Mouse (Mus musculus) heart, adult 2 months (tissue): ENCODE measurements at regions not wholly inside any gene's neighbourhood (a gene's known extent, or its start where the extent isn't known, plus 50 kb on each side); places are given as distances from the start of the nearest gene placed in this dataset.

Experiments
- DNase-seq, 2 experiments: peaks; one replicate each; pipeline ENCODE4 v3.0.0; 2021
- H3K27ac ChIP-seq: fragments of 200-600 bp; 2 replicates; pipeline ENCODE4 v1.8.1; 2022
- H3K27me3 ChIP-seq: fragments of 200-500 bp; 2 replicates; pipeline ENCODE4 v1.6.1; 2012; ENCODE audit warnings: mild to moderate bottlenecking, low read length, inconsistent platforms, mixed read lengths; ENCODE audit not compliant: control insufficient read depth, insufficient read depth
- H3K36me3 ChIP-seq: fragments of 200-500 bp; 2 replicates; pipeline ENCODE4 v1.6.1; 2012; ENCODE audit warnings: low read length, inconsistent platforms; ENCODE audit not compliant: control insufficient read depth, insufficient read depth
- H3K4me1 ChIP-seq: fragments of 200-500 bp; 2 replicates; pipeline ENCODE4 v1.6.1; 2011; ENCODE audit warnings: low read length; ENCODE audit not compliant: control insufficient read depth, insufficient read depth
- H3K4me3 ChIP-seq: fragments of 200-600 bp; 2 replicates; pipeline ENCODE4 v1.8.1; 2022
- H3K79me2 ChIP-seq: fragments of 200-500 bp; replicated peaks from 2 replicates; pipeline ENCODE4 v1.6.1; 2012; ENCODE audit warnings: mild to moderate bottlenecking, inconsistent platforms, low read length, moderate library complexity, mixed read lengths; ENCODE audit not compliant: control insufficient read depth, insufficient read depth
- H3K9ac ChIP-seq: fragments of 200-500 bp; 2 replicates; pipeline ENCODE4 v1.6.1; 2012; ENCODE audit warnings: low read depth, mild to moderate bottlenecking, control low read depth, inconsistent platforms, low read length, mixed read lengths
- CTCF ChIP-seq: fragments of 200-600 bp; IDR thresholded peaks from 2 replicates; pipeline ENCODE4 v1.8.1; 2022; ENCODE audit warnings: antibody characterized with exemption, mild to moderate bottlenecking, moderate library complexity
- EP300 ChIP-seq: fragments of 200-500 bp; IDR thresholded peaks from 2 replicates; pipeline ENCODE4 v1.6.1; 2011; ENCODE audit warnings: low read depth, low read length, control low read depth; ENCODE audit not compliant: insufficient read depth
- POLR2A ChIP-seq: fragments of 200-500 bp; IDR thresholded peaks from 2 replicates; pipeline ENCODE4 v1.6.1; 2011; ENCODE audit warnings: mild to moderate bottlenecking, low read depth, low read length, control low read depth; ENCODE audit not compliant: insufficient read depth
- WGBS: fragments of 180-500 bp; shearing (Covaris S2); methylation state at CpG from one replicate; pipeline ENCODE4 v1.1.7; 2018; 5-methylcytosine and 5-hydroxymethylcytosine counted together
- intact Hi-C: fragments of 180-260 bp; cut with DNase I; formaldehyde crosslinking; loops from one replicate; pipeline ENCODE4 v1.15.1; 2025

- intact Hi-C loops: loop anchor here (2.0 to 5.0 kb wide), 4 partner anchors 14 to 235 kb away; no protein-coding TSS in a partner anchor
- H3K27ac ChIP-seq: peak overlapping the region; percentile 48
- 32% methylated on average over 7 of the region's 7 CpGs for WGBS
- no peak for TF ChIP-seq CTCF
- no peak for TF ChIP-seq EP300
- TF ChIP-seq POLR2A: no peak
- H3K9ac ChIP-seq: no peak overlapping the region
- no peaks in the 10 kb centered on the region; the same call in 1 of the 2 replicates for H3K36me3 ChIP-seq
- peaks cover 9% of the 10 kb centered on the region for H3K4me1 ChIP-seq
- no peak overlapping the region for H3K4me3 ChIP-seq
- no peaks in the 10 kb centered on the region for H3K27me3 ChIP-seq
- no peaks in the 10 kb centered on the region for H3K79me2 ChIP-seq
- no peak for DNase-seq
Measured at GRCm38 (mm10) chr4:105422466-105422865, 265.3 kb downstream of the Plpp3 start.

GRCm38 (mm10) chr4:105423727-105424201, 266.6 kb downstream of the Plpp3 start:
- no peak overlapping the region for H3K4me3 ChIP-seq
- peak overlapping the region; percentile 60 for H3K27ac ChIP-seq
- DNase-seq: peak; percentile 34 to 59
- H3K79me2 ChIP-seq: no peaks in the 10 kb centered on the region
- 43% methylated on average over 3 of the region's 3 CpGs for WGBS
- TF ChIP-seq CTCF (peak; percentile 34), POLR2A (0 out of 2 replicates have a peak, but pooled peaks have one; percentile 30), EP300 (peak; percentile 87)
- H3K4me1 ChIP-seq: peaks cover 9% of the 10 kb centered on the region
- H3K9ac ChIP-seq: no peak overlapping the region
- intact Hi-C loops: loop anchor here (1.0 to 5.0 kb wide), 7 partner anchors 15 to 267 kb away; partner anchors contain the start of gene Plpp3
- no peaks in the 10 kb centered on the region for H3K27me3 ChIP-seq
- H3K36me3 ChIP-seq: no peaks in the 10 kb centered on the region; the same call in 1 of the 2 replicates

- peaks cover 12% of the 10 kb centered on the region for H3K4me1 ChIP-seq
- no peak overlapping the region for H3K4me3 ChIP-seq
- H3K27me3 ChIP-seq: no peaks in the 10 kb centered on the region
- intact Hi-C loops: loop anchor here (2.0 kb wide), 2 partner anchors 126 to 268 kb away; partner anchors contain the start of gene Plpp3
- no peak for DNase-seq
- H3K9ac ChIP-seq: no peak overlapping the region
- 75% methylated on average over 6 of the region's 6 CpGs for WGBS
- no peaks in the 10 kb centered on the region for H3K79me2 ChIP-seq
- H3K27ac ChIP-seq: no peak overlapping the region; the same call in 1 of the 2 replicates
- peaks cover 2% of the 10 kb centered on the region for H3K36me3 ChIP-seq
- TF ChIP-seq POLR2A (no peak), EP300 (no peak), CTCF (no peak)
Measured at GRCm38 (mm10) chr4:105425086-105425485, 267.9 kb downstream of the Plpp3 start.

- DNase-seq: no peak
- no peak overlapping the region for H3K9ac ChIP-seq
- no peaks in the 10 kb centered on the region for H3K79me2 ChIP-seq
- intact Hi-C loops: no loop called here
- no peak for TF ChIP-seq EP300
- no peak for TF ChIP-seq CTCF
- no peak for TF ChIP-seq POLR2A
- H3K36me3 ChIP-seq: peaks cover 2% of the 10 kb centered on the region
- no peak overlapping the region for H3K4me3 ChIP-seq
- H3K27me3 ChIP-seq: no peaks in the 10 kb centered on the region
- WGBS: 87% methylated on average over 6 of the region's 6 CpGs
- H3K27ac ChIP-seq: no peak overlapping the region
- H3K4me1 ChIP-seq: peaks cover 9% of the 10 kb centered on the region
Measured at GRCm38 (mm10) chr4:105427581-105427980, 270.4 kb downstream of the Plpp3 start.

DNA sequence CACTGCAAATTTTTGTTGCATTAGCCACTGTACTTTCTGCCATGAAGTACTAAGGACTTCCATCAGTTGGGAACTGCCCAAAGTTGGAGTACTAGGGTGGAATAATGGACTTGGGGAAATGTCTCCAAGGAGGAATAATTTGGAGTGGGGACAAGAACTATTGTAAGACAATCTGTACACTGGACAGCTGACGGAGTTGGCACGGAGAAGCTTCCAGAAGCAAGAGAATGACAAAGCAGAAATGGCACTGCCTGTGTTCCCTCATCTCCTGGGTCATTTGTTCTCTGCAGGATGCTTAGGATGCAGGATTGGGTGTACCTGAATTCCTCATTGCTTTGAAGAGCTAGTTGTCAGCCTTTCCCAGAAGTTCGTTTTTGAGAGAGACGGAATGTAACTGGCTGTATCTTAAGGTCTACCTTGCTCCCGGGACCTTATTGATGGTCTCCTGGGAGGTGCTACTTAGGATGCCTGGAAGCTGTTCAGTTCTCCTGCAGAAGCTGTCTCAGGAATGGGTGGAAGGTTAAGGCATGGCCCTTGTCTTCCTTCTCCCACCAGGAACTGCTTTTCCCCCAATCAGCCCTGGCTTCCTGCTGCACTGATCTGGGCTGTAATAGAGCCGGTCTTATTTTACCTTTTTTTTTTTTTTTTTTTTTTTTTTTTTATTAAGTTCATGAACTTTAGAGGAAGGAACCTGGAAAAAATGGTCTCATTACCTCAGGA, 272.4 kb downstream of the Plpp3 start:
- Histone ChIP-seq H3K79me2 (no peaks in the 10 kb centered on the region), H3K36me3 (peaks cover 2% of the 10 kb centered on the region), H3K27me3 (no peaks in the 10 kb centered on the region), H3K9ac (no peak overlapping the region), H3K4me3 (no peak overlapping the region), H3K4me1 (peaks cover 3% of the 10 kb centered on the region; the same call in 1 of the 2 replicates), H3K27ac (no peak overlapping the region; the same call in 1 of the 2 replicates)
- no peak for DNase-seq
- intact Hi-C loops: no loop called here
- WGBS: 46% methylated on average over 6 of the region's 6 CpGs
- TF ChIP-seq POLR2A (no peak), CTCF (no peak), EP300 (no peak)

GRCm38 (mm10) chr4:105432461-105432860, 275.3 kb downstream of the Plpp3 start:
- WGBS: 65% methylated on average over 4 of the region's 4 CpGs
- H3K79me2 ChIP-seq: no peaks in the 10 kb centered on the region
- no peak overlapping the region for H3K27ac ChIP-seq
- no peak for TF ChIP-seq POLR2A
- no peak for TF ChIP-seq EP300
- TF ChIP-seq CTCF: no peak
- intact Hi-C loops: no loop called here
- no peak overlapping the region for H3K9ac ChIP-seq
- H3K36me3 ChIP-seq: peaks cover 2% of the 10 kb centered on the region
- no peak for DNase-seq
- H3K4me1 ChIP-seq: peaks cover 5% of the 10 kb centered on the region; the same call in 1 of the 2 replicates
- no peaks in the 10 kb centered on the region for H3K27me3 ChIP-seq
- no peak overlapping the region for H3K4me3 ChIP-seq
